ENCODE assay signal across 8 mouse cellular contexts in the genomic region with DNA sequence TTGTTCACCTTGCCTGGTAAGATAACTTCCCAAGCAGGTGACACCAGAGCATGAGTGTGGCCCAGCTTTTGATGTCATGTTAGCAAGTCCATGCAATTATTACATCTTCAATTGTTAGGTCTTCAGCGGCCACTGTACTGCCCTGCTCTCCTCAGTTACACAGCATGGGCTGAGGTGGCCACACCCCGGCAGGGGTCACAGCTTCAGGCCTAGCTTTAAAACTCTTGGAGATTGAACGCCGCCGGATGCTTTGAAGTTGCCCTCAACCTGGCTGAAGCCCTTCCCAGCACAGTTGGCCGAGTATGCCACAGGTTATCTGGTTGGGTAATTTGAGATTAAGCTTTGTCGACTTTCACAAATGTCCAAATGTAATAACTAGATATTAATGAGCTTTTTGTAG. TPM values are rescaled to one million over a fixed set of nuclear protein-coding genes. Genes with fewer than 3 reads are reported as not detected.
DNase-seq lines count a peak whose midpoint lies in the region; ATAC-seq and TF ChIP-seq lines count a peak whose summit lies in the region.

No protein-coding gene starts in this region.

- peak overlapping the region; percentile 88 for H3K9ac ChIP-seq in intestine, postnatal 0 days (ENCODE audit: low read depth, low read length)
- H3K9ac ChIP-seq in midbrain, embryonic 13.5 days (replicated peaks), result peak overlapping the region; percentile 94

- H3K4me3 ChIP-seq in erythroblast, embryonic 14.5 days (replicated peaks), result peak overlapping the region; percentile 93
- peak overlapping the region; percentile 93 for H3K4me3 ChIP-seq in embryonic facial prominence, embryonic 10.5 days
- peak overlapping the region; percentile 77 for H3K4me3 ChIP-seq in intestine, postnatal 0 days (ENCODE audit: low read depth, low read length)
- H3K4me3 ChIP-seq in midbrain, embryonic 13.5 days (replicated peaks), result peak overlapping the region; percentile 73

- H3K27ac ChIP-seq in embryonic facial prominence, embryonic 10.5 days (replicated peaks), result no peak overlapping the region
- H3K27ac ChIP-seq in intestine, postnatal 0 days (ENCODE audit: low read depth, low read length), result no peak overlapping the region
- no peak overlapping the region for H3K27ac ChIP-seq in midbrain, embryonic 13.5 days

- 44% methylated on average over 7 of the region's 7 CpGs for WGBS in embryonic facial prominence, embryonic 10.5 days
- WGBS in intestine, postnatal 0 days, result 17% methylated on average over 7 of the region's 7 CpGs
- WGBS in midbrain, embryonic 13.5 days, result 48% methylated on average over 7 of the region's 7 CpGs

- no peak for ATAC-seq in erythroblast, adult 5-6 weeks (replicated peaks; ENCODE audit: low FRiP score, poor library complexity, severe bottlenecking)
- no peak for ATAC-seq in intestine, postnatal 0 days
- ATAC-seq in midbrain, embryonic 13.5 days, result no peak

- H3K27me3 ChIP-seq in erythroblast, embryonic 14.5 days (ENCODE audit: control insufficient read depth), result no peaks in the 10 kb centered on the region
- H3K27me3 ChIP-seq in embryonic facial prominence, embryonic 10.5 days (replicated peaks; ENCODE audit: low read depth, poor library complexity, severe bottlenecking), result no peaks in the 10 kb centered on the region
- H3K27me3 ChIP-seq in intestine, postnatal 0 days (replicated peaks; ENCODE audit: control insufficient read depth, insufficient read depth, low read length), result no peaks in the 10 kb centered on the region
- H3K27me3 ChIP-seq in midbrain, embryonic 13.5 days, result no peaks in the 10 kb centered on the region

- no peaks in the 10 kb centered on the region for H3K9me3 ChIP-seq in erythroblast, embryonic 14.5 days (ENCODE audit: control insufficient read depth, low read length)
- no peaks in the 10 kb centered on the region for H3K9me3 ChIP-seq in embryonic facial prominence, embryonic 10.5 days
- H3K9me3 ChIP-seq in intestine, postnatal 0 days (ENCODE audit: control insufficient read depth), result no peaks in the 10 kb centered on the region
- H3K9me3 ChIP-seq in midbrain, embryonic 13.5 days, result no peaks in the 10 kb centered on the region

- TF ChIP-seq CTCF in intestine, postnatal 0 days (IDR thresholded peaks at IDR 0.05; ENCODE audit: low read depth), result no peak

- H3K36me3 ChIP-seq in erythroblast, embryonic 14.5 days (ENCODE audit: control insufficient read depth), result peaks cover 36% of the 10 kb centered on the region
- peaks cover 42% of the 10 kb centered on the region for H3K36me3 ChIP-seq in embryonic facial prominence, embryonic 10.5 days (replicated peaks)
- H3K36me3 ChIP-seq in intestine, postnatal 0 days (ENCODE audit: control insufficient read depth, insufficient read depth), result peaks cover 21% of the 10 kb centered on the region; the same call in 1 of the 2 replicates
- peaks cover 22% of the 10 kb centered on the region for H3K36me3 ChIP-seq in midbrain, embryonic 13.5 days

- H3K4me1 ChIP-seq in erythroblast, embryonic 14.5 days (ENCODE audit: control insufficient read depth), result peaks cover 50% of the 10 kb centered on the region
- peaks cover 16% of the 10 kb centered on the region for H3K4me1 ChIP-seq in embryonic facial prominence, embryonic 10.5 days
- H3K4me1 ChIP-seq in intestine, postnatal 0 days (replicated peaks; ENCODE audit: control insufficient read depth, insufficient read depth, low read length), result peaks cover 5% of the 10 kb centered on the region; the same call in 1 of the 2 replicates
- peaks cover 19% of the 10 kb centered on the region for H3K4me1 ChIP-seq in midbrain, embryonic 13.5 days (replicated peaks)

- peak overlapping the region; percentile 76 for H3K4me2 ChIP-seq in intestine, postnatal 0 days (replicated peaks; ENCODE audit: low read depth)
- H3K4me2 ChIP-seq in midbrain, embryonic 13.5 days (replicated peaks), result peak overlapping the region; percentile 78

- DNase-seq in CD4-positive helper T cell, adult 2 months (ENCODE audit: low read depth, low spot score), result peak; percentile 9
- DNase-seq in embryonic facial prominence, embryonic 10.5 days (ENCODE audit: low spot score), result peak; percentile 25
- no peak for DNase-seq in c-Kit-positive CD71-positive TER-119-positive erythroid progenitor cells, embryonic 14.5 days (ENCODE audit: low spot score)
- no peak for DNase-seq in ovary, postnatal 14 days (ENCODE audit: low spot score)

RNA-seq across cellular contexts. Expression of gene Crls1, which starts 1.1 kb away (rescaled TPM):
- 1.4 and 1.9 TPM in 2 replicates for polyA plus RNA-seq in erythroblast, embryonic 14.5 days (2012)
- 7.1 and 17.6 TPM in 2 replicates for total RNA-seq in erythroblast, adult 5-6 weeks (2015; ENCODE audit: low replicate concordance)
- total RNA-seq in erythroblast, adult 5-6 weeks (2017; ENCODE audit: low replicate concordance), result 4.6 and 8.3 TPM in 2 replicates
- polyA plus RNA-seq in embryonic facial prominence, embryonic 10.5 days (2016; fragmentation: Nextera tagmentation; extraction: Ambion mirVana), result 14.7 and 16.4 TPM in 2 replicates
- polyA plus RNA-seq in intestine, postnatal 0 days (2015; fragmentation: Nextera tagmentation; extraction: Ambion mirVana), result 36.6 and 39.0 TPM in 2 replicates
- polyA plus RNA-seq in midbrain, embryonic 13.5 days (2015; fragmentation: Nextera tagmentation; extraction: Ambion mirVana), result 8.9 and 9.0 TPM in 2 replicates

RNA-seq across cellular contexts. Expression of gene Mcm8, which starts 31.6 kb away (rescaled TPM):
- 0.08 and 0.13 TPM in 2 replicates for polyA plus RNA-seq in erythroblast, embryonic 14.5 days (2012)
- 2.9 and 5.8 TPM in 2 replicates for total RNA-seq in erythroblast, adult 5-6 weeks (2015; ENCODE audit: low replicate concordance)
- total RNA-seq in erythroblast, adult 5-6 weeks (2017; ENCODE audit: low replicate concordance), result 4.6 and 4.8 TPM in 2 replicates
- polyA plus RNA-seq in embryonic facial prominence, embryonic 10.5 days (2016; fragmentation: Nextera tagmentation; extraction: Ambion mirVana), result 30.9 and 32.7 TPM in 2 replicates
- polyA plus RNA-seq in intestine, postnatal 0 days (2015; fragmentation: Nextera tagmentation; extraction: Ambion mirVana), result 2.5 and 3.5 TPM in 2 replicates
- 7.8 and 10.0 TPM in 2 replicates for polyA plus RNA-seq in midbrain, embryonic 13.5 days (2015; fragmentation: Nextera tagmentation; extraction: Ambion mirVana)

RNA-seq across cellular contexts. Expression of gene Trmt6, which starts 31.7 kb away (rescaled TPM):
- polyA plus RNA-seq in erythroblast, embryonic 14.5 days (2012), result 0.06 TPM in 2 replicates
- total RNA-seq in erythroblast, adult 5-6 weeks (2015; ENCODE audit: low replicate concordance), result 7.1 and 10.0 TPM in 2 replicates
- total RNA-seq in erythroblast, adult 5-6 weeks (2017; ENCODE audit: low replicate concordance), result 7.5 and 7.7 TPM in 2 replicates
- polyA plus RNA-seq in embryonic facial prominence, embryonic 10.5 days (2016; fragmentation: Nextera tagmentation; extraction: Ambion mirVana), result 47.4 and 51.1 TPM in 2 replicates
- 35.5 and 38.4 TPM in 2 replicates for polyA plus RNA-seq in intestine, postnatal 0 days (2015; fragmentation: Nextera tagmentation; extraction: Ambion mirVana)
- polyA plus RNA-seq in midbrain, embryonic 13.5 days (2015; fragmentation: Nextera tagmentation; extraction: Ambion mirVana), result 25.0 and 33.5 TPM in 2 replicates

RNA-seq across cellular contexts. Expression of gene Lrrn4, which starts 33.1 kb away (rescaled TPM):
- not detected in 2 replicates for polyA plus RNA-seq in erythroblast, embryonic 14.5 days (2012)
- total RNA-seq in erythroblast, adult 5-6 weeks (2015; ENCODE audit: low replicate concordance), result not detected in 2 replicates
- total RNA-seq in erythroblast, adult 5-6 weeks (2017; ENCODE audit: low replicate concordance), result not detected in 2 replicates
- polyA plus RNA-seq in embryonic facial prominence, embryonic 10.5 days (2016; fragmentation: Nextera tagmentation; extraction: Ambion mirVana), result 0.93 and 0.99 TPM in 2 replicates
- polyA plus RNA-seq in intestine, postnatal 0 days (2015; fragmentation: Nextera tagmentation; extraction: Ambion mirVana), result 9.5 and 9.8 TPM in 2 replicates
- 0.05 TPM in 1 of 2 replicates, not detected in the other for polyA plus RNA-seq in midbrain, embryonic 13.5 days (2015; fragmentation: Nextera tagmentation; extraction: Ambion mirVana)

Comparison
In these comparisons a context has a peak if more than half of its experiments do, and no peak if none do; other contexts are left out.
1. DNase-seq: peak in CD4-positive helper T cell, adult 2 months (single experiment) and embryonic facial prominence, embryonic 10.5 days (single experiment); none in c-Kit-positive CD71-positive TER-119-positive erythroid progenitor cells, embryonic 14.5 days (single experiment) and ovary, postnatal 14 days (single experiment).
2. RNA of gene Trmt6, which starts 31.7 kb away (polyA plus RNA-seq): 47.4 to 51.1 TPM in embryonic facial prominence, embryonic 10.5 days, 35.5 to 38.4 TPM in intestine, postnatal 0 days and 25.0 to 33.5 TPM in midbrain, embryonic 13.5 days; 0.06 TPM in erythroblast, embryonic 14.5 days; every median in the first group is over 10 times any median in the second.
3. Peak in every context shown above with its lines, with median percentiles within 50 percentile points of each other: H3K4me3 ChIP-seq.